In genomic region chr12:85373591-85374560, GRCm38 (mm10) we compare ENCODE assay signal across 8 mouse cellular contexts. TPM values are rescaled to one million over a fixed set of nuclear protein-coding genes. Genes with fewer than 3 reads are reported as not detected.
DNase-seq lines count a peak whose midpoint lies in the region; ATAC-seq and TF ChIP-seq lines count a peak whose summit lies in the region.

No protein-coding gene starts in this region.

- H3K9ac ChIP-seq in midbrain, postnatal 0 days (replicated peaks; ENCODE audit: low read length, poor library complexity, severe bottlenecking): peak overlapping the region; percentile 90

- H3K27ac ChIP-seq in midbrain, postnatal 0 days (ENCODE audit: low read depth, low read length): peak overlapping the region; percentile 87

- no peaks in the 10 kb centered on the region for H3K36me3 ChIP-seq in midbrain, postnatal 0 days (ENCODE audit: insufficient read depth, low read length)

- TF ChIP-seq CTCF in midbrain, postnatal 0 days (IDR thresholded peaks at IDR 0.05): no peak

- DNase-seq in 3134 (ENCODE audit: extremely low read depth, insufficient read length, low spot score) (peak; percentile 78), liver (peak; percentile 85)
- DNase-seq in adrenal gland, adult 8-10 months: peak; percentile 60
- peak; percentile 42 for DNase-seq in embryo, embryonic 9.5 days (ENCODE audit: extremely low spot score)
- peak; percentile 98 for DNase-seq in heart, adult 11 months
- peak; percentile 70 for DNase-seq in kidney, adult 11 months
- DNase-seq in midbrain, postnatal 0 days (ENCODE audit: low spot score): peak; percentile 49
- DNase-seq in spleen, postnatal 10 days (ENCODE audit: low spot score in 2 of 2): peak; percentile 84 to 87

- H3K27me3 ChIP-seq in midbrain, postnatal 0 days (ENCODE audit: insufficient read depth, low read length): no peaks in the 10 kb centered on the region

- H3K4me2 ChIP-seq in midbrain, postnatal 0 days (ENCODE audit: low read depth, low read length, poor library complexity, severe bottlenecking): peak overlapping the region; percentile 74

- 2% methylated on average over 50 of the region's 53 CpGs for WGBS in midbrain, postnatal 0 days

- no peaks in the 10 kb centered on the region for H3K9me3 ChIP-seq in midbrain, postnatal 0 days (ENCODE audit: low read length)

- no peaks in the 10 kb centered on the region for H3K4me1 ChIP-seq in midbrain, postnatal 0 days (ENCODE audit: insufficient read depth, low read length)

- peak; percentile 81 for ATAC-seq in midbrain, postnatal 0 days (ENCODE audit: low FRiP score)

- peak overlapping the region; percentile 92 for H3K4me3 ChIP-seq in midbrain, postnatal 0 days (ENCODE audit: low read depth, low read length)

RNA-seq across cellular contexts. Expression of gene Tmed10, which starts 0.8 kb away (rescaled TPM):
- 100 to 1,000 TPM; 326 to 334 (median 331) TPM for total RNA-seq in adrenal gland, adult 8-10 months (2022)
- total RNA-seq in midbrain, postnatal 0 days (2014; rRNA removed): 68.2 and 68.6 TPM in 2 replicates
- 175 and 186 TPM in 2 replicates for polyA plus RNA-seq in midbrain, postnatal 0 days (2015; fragmentation: Nextera tagmentation; extraction: Ambion mirVana)

RNA-seq across cellular contexts. Expression of gene Nek9, which starts 34.7 kb away (rescaled TPM):
- 100 to 1,000 TPM in 3 of 4 experiments, 10 to 100 TPM in 1; 96.5 to 138 (median 126) TPM for total RNA-seq in adrenal gland, adult 8-10 months (2022)
- total RNA-seq in midbrain, postnatal 0 days (2014; rRNA removed): 16.5 and 22.8 TPM in 2 replicates
- 7.1 and 7.5 TPM in 2 replicates for polyA plus RNA-seq in midbrain, postnatal 0 days (2015; fragmentation: Nextera tagmentation; extraction: Ambion mirVana)

Comparison
In these comparisons a context has a peak if more than half of its experiments do, and no peak if none do; other contexts are left out.
1. Peak in every context shown above with its lines: DNase-seq, ATAC-seq, H3K4me3 ChIP-seq and H3K27ac ChIP-seq.
2. DNase-seq: peak in every context shown above with its lines; median percentile 98 in heart, adult 11 months; 86 in spleen, postnatal 10 days; 85 in liver; 78 in 3134; 70 in kidney, adult 11 months; 60 in adrenal gland, adult 8-10 months; 49 in midbrain, postnatal 0 days; 42 in embryo, embryonic 9.5 days.